Mouse (Mus musculus): Measurements from ENCODE around the gene Ablim1. TPM values are rescaled to one million over a fixed set of nuclear protein-coding genes. Genes with fewer than 3 reads are reported as not detected.
A peak's percentile ranks its signal among the peaks of the same experiment; 100 is the strongest.

Ablim1 gene
- polyA plus RNA-seq, 1 experiment from 2014 or later = 35.8 TPM

DNA sequence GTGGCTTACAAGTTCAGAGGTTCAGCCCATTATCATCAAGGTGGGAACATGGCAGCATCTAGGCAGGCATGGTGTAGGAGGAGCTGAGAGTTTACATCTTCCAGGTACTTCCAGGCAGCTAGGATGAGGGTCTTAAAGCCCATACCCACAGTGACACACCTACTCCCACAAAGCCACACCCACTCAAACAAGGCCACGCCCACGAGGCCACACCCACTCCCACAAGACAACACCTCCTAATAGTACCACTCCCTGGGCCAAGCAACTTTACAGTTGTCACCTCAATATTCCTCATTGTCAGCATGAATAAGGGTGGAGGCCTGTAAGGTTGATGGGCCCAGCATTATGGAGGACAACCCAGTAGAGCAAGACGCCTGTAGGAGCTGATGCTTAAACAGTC lies 192.5 kb downstream of the Ablim1 start:
- no peaks in the 10 kb centered on the region for H3K36me3 ChIP-seq
- no peaks in the 10 kb centered on the region for H3K27me3 ChIP-seq
- no peak overlapping the region for H3K9ac ChIP-seq
- H3K4me1 ChIP-seq = peaks cover 52% of the 10 kb centered on the region
- H3K4me3 ChIP-seq (replicated peaks) = no peak overlapping the region
- H3K27ac ChIP-seq = no peak overlapping the region
- no peak for ATAC-seq (replicated peaks; ENCODE audit: low FRiP score)
- H3K9me3 ChIP-seq (replicated peaks) = no peaks in the 10 kb centered on the region
- 86% methylated on average over 3 of the region's 3 CpGs for WGBS
- H3K4me2 ChIP-seq = no peak overlapping the region

DNA sequence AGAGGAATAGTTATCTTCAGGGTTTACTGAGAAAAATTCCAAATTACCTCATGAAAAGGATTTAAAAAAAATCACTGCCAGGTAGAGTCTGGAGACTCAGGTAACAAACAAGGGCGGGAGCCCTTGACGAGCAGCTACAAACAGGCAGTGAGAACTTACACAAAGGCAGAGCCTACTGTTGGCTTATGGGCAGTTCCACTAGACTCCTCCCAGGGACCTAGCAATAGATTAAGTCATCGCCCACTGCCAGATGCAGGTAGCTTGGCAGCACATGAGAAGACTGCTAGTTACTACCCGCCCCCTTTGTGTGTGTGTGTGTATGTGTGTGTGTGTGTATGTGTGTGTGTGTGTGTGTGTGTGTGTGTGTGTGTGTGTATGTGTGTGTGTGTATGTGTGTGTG lies 193.7 kb downstream of the Ablim1 start:
- 83% methylated on average over 4 of the region's 4 CpGs for WGBS
- H3K9ac ChIP-seq = no peak overlapping the region
- H3K27me3 ChIP-seq = no peaks in the 10 kb centered on the region
- no peak overlapping the region for H3K27ac ChIP-seq
- peaks cover 64% of the 10 kb centered on the region for H3K4me1 ChIP-seq
- no peaks in the 10 kb centered on the region for H3K9me3 ChIP-seq (replicated peaks)
- no peak overlapping the region for H3K4me2 ChIP-seq
- no peaks in the 10 kb centered on the region for H3K36me3 ChIP-seq
- H3K4me3 ChIP-seq (replicated peaks) = no peak overlapping the region
- no peak for ATAC-seq (replicated peaks; ENCODE audit: low FRiP score)

DNA sequence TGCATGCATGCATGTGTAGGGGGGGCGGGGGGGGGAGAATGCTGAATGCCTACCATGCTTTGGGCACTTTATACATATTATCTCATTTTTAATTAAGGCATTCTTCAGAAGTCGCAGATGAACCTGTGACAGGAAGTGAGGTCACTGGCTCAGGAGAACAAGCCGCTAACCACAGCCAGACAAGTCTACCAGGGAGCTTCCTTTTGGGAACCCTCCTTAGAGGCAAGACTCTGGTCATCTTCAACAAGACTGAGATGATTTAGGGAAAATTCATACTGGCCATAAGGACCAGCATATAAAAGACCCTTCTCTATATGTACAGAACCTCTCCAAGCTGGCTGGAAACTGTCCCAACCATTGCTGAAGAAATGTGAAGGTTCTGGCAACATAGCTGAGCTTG lies 195.1 kb downstream of the Ablim1 start:
- H3K4me2 ChIP-seq = 0 out of 2 replicates have a peak overlapping the region, but pooled peaks have one; percentile 65
- H3K4me1 ChIP-seq = peaks cover 71% of the 10 kb centered on the region
- H3K9ac ChIP-seq = no peak overlapping the region
- peak overlapping the region; percentile 88 for H3K27ac ChIP-seq
- no peaks in the 10 kb centered on the region for H3K36me3 ChIP-seq
- 69% methylated on average over 3 of the region's 3 CpGs for WGBS
- ATAC-seq (replicated peaks; ENCODE audit: low FRiP score) = no peak
- no peaks in the 10 kb centered on the region for H3K27me3 ChIP-seq
- H3K9me3 ChIP-seq (replicated peaks) = no peaks in the 10 kb centered on the region
- H3K4me3 ChIP-seq (replicated peaks) = no peak overlapping the region

DNA sequence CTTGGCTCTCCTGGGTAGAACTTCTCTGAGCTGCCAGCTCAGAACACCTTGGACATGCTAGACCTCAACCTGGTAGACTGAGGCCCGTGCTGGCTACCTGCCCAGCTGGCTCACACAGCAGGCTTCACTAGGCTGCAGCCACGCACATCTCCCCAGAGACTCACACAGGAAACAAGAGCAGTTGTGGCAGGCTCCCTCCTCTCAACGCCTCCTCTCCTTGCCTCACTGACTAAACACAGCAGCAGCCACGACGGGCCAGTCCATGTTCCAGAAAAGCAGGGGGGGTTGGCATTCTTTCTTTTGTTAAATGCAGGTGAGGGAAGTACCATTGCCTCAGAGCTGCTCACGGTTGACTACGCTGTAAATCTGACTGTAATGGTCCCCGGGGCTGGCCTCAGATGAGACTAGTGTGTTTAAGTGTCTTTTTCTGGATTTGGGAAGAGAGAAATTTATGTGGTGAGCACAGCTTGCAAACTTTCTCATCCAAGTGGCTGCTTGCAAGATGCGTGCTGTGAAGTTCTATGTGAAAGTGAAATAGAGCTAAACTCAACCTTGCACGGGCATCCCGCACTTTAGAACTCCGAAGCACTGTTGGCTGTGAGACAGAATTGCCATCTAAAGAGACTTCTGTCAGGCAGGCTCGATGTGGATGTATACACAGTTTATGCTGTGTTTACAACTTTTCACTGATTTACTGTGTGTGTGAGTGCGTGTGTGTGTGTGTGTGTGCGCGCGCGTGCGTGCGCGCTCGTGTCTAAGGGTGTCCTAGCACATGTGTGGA lies 195.7 kb downstream of the Ablim1 start:
- H3K4me3 ChIP-seq (replicated peaks) = peak overlapping the region; percentile 48
- peak overlapping the region; percentile 65 for H3K4me2 ChIP-seq
- H3K27ac ChIP-seq = peak overlapping the region; percentile 88
- peak overlapping the region; percentile 41 for H3K9ac ChIP-seq
- no peaks in the 10 kb centered on the region for H3K27me3 ChIP-seq
- ATAC-seq (replicated peaks; ENCODE audit: low FRiP score) = peak; percentile 94
- peaks cover under 1% of the 10 kb centered on the region; the same call in 1 of the 2 replicates for H3K36me3 ChIP-seq
- H3K4me1 ChIP-seq = peaks cover 70% of the 10 kb centered on the region
- H3K9me3 ChIP-seq (replicated peaks) = no peaks in the 10 kb centered on the region
- WGBS = 37% methylated on average over 22 of the region's 22 CpGs

DNA sequence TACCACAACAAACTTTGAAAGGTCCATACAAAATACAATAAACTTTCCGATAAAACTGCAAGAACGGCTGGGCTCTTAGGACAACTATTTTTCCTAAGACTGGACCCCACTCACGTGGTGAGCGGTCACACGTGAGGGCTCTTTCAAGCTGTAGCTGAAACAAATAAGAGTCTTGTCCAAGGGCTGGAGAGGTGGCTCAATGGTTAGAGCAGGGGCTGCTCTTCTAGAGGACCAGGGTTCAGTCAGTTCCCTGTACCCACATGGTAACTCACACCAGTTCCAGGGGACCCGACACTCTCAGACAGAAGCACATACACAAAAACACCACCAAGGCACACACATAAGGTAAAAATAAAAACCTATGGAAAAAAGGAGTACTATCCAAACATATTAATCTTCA lies 197.0 kb downstream of the Ablim1 start:
- H3K9me3 ChIP-seq (replicated peaks) = no peaks in the 10 kb centered on the region
- peak overlapping the region; percentile 65 for H3K4me2 ChIP-seq
- no peaks in the 10 kb centered on the region for H3K27me3 ChIP-seq
- peaks cover 3% of the 10 kb centered on the region; the same call in 1 of the 2 replicates for H3K36me3 ChIP-seq
- WGBS = 38% methylated on average over 6 of the region's 6 CpGs
- no peak for ATAC-seq (replicated peaks; ENCODE audit: low FRiP score)
- peak overlapping the region; percentile 48 for H3K4me3 ChIP-seq (replicated peaks)
- H3K9ac ChIP-seq = no peak overlapping the region; the same call in 1 of the 2 replicates
- H3K27ac ChIP-seq = peak overlapping the region; percentile 88
- peaks cover 59% of the 10 kb centered on the region for H3K4me1 ChIP-seq

DNA sequence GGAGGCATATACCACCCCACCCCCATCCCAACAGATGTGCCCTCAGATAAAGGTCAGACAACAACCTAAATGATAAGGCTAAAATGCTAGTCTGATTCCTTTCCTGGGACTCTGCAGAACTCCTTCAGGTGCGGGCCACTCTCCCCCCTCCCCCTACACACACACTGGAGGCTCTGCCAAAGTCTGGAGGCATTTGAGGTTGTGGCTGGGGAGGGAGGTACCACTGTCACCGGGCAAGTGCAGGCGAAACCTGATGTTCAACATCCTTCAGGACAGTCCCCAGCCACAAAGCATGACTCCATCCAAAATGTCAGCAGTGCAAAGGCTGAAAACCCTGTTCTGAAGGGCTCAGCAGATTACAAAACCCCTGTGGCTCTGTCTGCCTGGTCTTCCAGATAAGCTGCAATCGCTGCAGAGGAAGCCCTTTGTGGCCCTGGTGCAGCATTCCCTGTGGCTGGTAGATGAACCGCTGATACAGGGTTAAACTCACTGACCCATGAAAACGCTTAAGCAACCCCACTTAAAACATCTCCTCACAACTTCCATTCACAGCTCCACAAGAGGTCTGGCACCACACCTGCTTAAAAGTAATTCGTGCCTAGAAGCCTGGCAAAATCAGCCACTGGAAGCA lies 197.7 kb downstream of the Ablim1 start:
- no peak for ATAC-seq (replicated peaks; ENCODE audit: low FRiP score)
- H3K4me2 ChIP-seq = peak overlapping the region; percentile 65
- H3K4me3 ChIP-seq (replicated peaks) = peak overlapping the region; percentile 48
- H3K4me1 ChIP-seq = peaks cover 59% of the 10 kb centered on the region
- H3K27ac ChIP-seq = peak overlapping the region; percentile 88
- H3K36me3 ChIP-seq = peaks cover 3% of the 10 kb centered on the region; the same call in 1 of the 2 replicates
- peak overlapping the region; percentile 27; the same call in 1 of the 2 replicates for H3K9ac ChIP-seq
- no peaks in the 10 kb centered on the region for H3K27me3 ChIP-seq
- WGBS = 10% methylated on average over 7 of the region's 7 CpGs
- H3K9me3 ChIP-seq (replicated peaks) = no peaks in the 10 kb centered on the region

DNA sequence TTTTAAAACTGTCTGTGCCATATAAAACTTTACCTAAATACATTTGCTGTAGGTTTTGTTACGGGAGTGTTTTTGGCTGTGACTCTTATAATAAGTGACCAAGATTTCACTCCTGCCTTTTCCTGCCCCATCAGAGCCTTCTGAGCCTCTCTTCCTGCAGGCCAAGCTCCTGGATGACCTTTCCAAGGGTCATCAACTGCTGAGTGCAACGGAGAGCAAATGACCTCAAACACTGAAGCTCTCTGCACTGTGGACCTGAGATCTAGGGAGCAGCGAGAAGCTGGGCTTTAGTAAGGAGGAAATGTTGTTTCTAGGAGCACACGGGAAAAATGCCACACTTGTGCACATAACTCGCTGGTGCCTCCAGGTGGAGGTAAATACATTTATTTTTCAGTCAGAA lies 199.0 kb downstream of the Ablim1 start:
- no peaks in the 10 kb centered on the region for H3K9me3 ChIP-seq (replicated peaks)
- peaks cover 66% of the 10 kb centered on the region for H3K4me1 ChIP-seq
- H3K4me2 ChIP-seq = 0 out of 2 replicates have a peak overlapping the region, but pooled peaks have one; percentile 8
- no peak overlapping the region for H3K9ac ChIP-seq
- peaks cover 3% of the 10 kb centered on the region; the same call in 1 of the 2 replicates for H3K36me3 ChIP-seq
- peak overlapping the region; percentile 88; the same call in 1 of the 2 replicates for H3K27ac ChIP-seq
- no peaks in the 10 kb centered on the region for H3K27me3 ChIP-seq
- no peak overlapping the region for H3K4me3 ChIP-seq (replicated peaks)
- ATAC-seq (replicated peaks; ENCODE audit: low FRiP score) = no peak
- 33% methylated on average over 5 of the region's 5 CpGs for WGBS

DNA sequence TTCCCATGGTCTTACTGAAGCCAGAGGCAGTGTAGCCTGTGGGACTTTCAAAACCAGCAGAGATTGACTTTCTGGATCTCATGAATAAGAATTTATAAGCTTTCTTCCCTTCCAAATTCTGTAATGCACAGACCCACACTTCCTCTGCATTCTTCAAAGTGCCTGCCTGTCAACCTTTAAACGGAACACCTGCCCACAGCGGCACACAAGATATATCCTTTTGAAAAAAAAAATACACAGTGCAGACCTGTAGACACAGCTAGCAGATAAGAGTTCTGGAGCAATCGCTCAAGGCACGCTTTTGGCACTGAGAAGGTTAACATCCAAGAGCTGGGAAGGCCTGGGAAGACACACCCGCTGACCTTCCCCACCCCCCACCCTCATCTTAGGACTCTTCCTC lies 199.8 kb downstream of the Ablim1 start:
- Histone ChIP-seq H3K9ac (no peak overlapping the region), H3K9me3 (replicated peaks) (no peaks in the 10 kb centered on the region), H3K27ac (peak overlapping the region; percentile 88; the same call in 1 of the 2 replicates), H3K27me3 (no peaks in the 10 kb centered on the region), H3K36me3 (peaks cover 3% of the 10 kb centered on the region; the same call in 1 of the 2 replicates), H3K4me2 (no peak overlapping the region), H3K4me3 (replicated peaks) (no peak overlapping the region), H3K4me1 (peaks cover 68% of the 10 kb centered on the region)
- no peak for ATAC-seq (replicated peaks; ENCODE audit: low FRiP score)
- WGBS = 35% methylated on average over 5 of the region's 5 CpGs

DNA sequence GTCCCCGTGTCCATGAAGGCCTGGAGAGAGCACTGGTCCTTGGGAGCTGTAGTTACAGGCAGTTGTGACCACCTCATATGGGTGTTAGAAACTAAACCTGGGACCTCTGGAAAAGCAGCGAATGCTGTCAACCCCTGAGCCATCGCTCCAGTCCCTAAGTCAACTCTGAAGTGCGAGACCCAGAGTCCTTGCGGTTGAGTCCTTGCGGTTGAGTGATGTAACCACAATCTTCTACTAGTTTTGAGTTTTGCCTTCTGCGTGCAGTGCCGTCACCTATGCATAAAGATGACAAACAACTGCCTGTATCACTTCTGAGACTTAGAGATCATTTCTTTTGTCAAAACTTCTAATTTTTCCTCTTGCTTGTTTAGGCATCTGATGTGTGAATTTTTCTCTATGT lies 200.7 kb downstream of the Ablim1 start:
- no peak overlapping the region for H3K27ac ChIP-seq
- no peaks in the 10 kb centered on the region for H3K27me3 ChIP-seq
- H3K4me1 ChIP-seq = peaks cover 67% of the 10 kb centered on the region
- H3K36me3 ChIP-seq = peaks cover 3% of the 10 kb centered on the region; the same call in 1 of the 2 replicates
- no peak overlapping the region for H3K4me3 ChIP-seq (replicated peaks)
- no peak for ATAC-seq (replicated peaks; ENCODE audit: low FRiP score)
- H3K4me2 ChIP-seq = no peak overlapping the region
- 92% methylated on average over 8 of the region's 8 CpGs for WGBS
- no peak overlapping the region for H3K9ac ChIP-seq
- no peaks in the 10 kb centered on the region for H3K9me3 ChIP-seq (replicated peaks)

DNA sequence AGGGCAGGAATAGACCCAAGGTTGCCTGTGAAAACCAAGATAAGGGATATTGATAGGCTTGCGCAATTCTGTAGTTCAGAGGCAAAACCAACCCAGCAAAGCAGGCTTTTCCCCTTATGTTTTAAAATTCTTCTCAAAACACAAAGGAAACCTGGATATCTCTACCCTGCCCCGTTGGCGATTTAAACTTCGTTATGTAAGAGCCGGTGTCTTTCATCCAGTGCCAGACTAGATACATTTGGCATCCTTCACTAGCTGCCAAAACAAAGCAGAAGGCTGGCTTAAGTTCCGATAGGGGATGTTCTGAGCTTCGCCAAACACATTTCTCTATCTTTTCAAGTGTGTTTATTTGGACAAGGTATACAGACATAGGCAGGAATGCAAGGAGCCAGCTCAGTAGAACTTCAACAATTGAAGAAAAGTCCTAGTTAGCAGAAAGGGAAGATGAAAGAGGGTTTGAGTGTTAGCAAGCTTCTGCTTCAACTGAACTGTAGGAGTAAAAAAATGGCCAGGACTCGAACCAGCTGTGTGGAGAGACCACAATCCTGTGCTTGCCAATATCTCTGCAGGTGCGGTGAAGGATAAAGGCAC lies 201.8 kb downstream of the Ablim1 start:
- Histone ChIP-seq H3K27ac (peak overlapping the region; percentile 62; the same call in 1 of the 2 replicates), H3K9me3 (replicated peaks) (no peaks in the 10 kb centered on the region), H3K4me2 (no peak overlapping the region), H3K4me1 (peaks cover 64% of the 10 kb centered on the region), H3K9ac (no peak overlapping the region), H3K36me3 (peaks cover 3% of the 10 kb centered on the region; the same call in 1 of the 2 replicates), H3K4me3 (replicated peaks) (no peak overlapping the region), H3K27me3 (no peaks in the 10 kb centered on the region)
- 66% methylated on average over 9 of the region's 9 CpGs for WGBS
- no peak for ATAC-seq (replicated peaks; ENCODE audit: low FRiP score)

DNA sequence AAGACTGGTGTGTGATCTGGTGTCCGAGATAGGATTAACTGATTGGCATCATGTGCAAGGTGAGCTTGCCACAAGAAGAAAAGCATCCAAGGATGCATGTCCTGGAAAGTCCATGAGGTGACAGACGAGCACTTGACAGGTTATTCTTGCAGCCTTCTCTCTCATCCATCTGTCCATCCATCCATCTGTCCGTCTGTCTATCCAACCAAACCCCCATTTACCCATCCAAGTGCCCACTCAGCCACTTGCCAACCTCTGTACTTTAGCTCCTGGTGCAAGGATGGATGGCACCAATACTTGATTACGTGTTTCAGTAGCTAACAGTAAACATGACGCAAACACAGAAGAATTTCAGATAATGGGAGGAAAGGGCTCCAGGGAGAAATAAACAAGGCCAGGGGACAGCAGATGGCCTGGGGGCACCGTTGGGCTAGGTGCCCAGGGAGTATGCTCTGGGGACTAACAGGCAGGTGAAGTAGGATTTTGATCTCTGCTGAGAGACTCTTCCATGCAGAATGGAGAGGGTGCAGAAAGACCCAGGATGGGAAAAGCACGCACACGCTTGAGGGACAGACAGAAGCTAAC lies 202.4 kb downstream of the Ablim1 start:
- peaks cover 58% of the 10 kb centered on the region for H3K4me1 ChIP-seq
- 88% methylated on average over 8 of the region's 8 CpGs for WGBS
- H3K27ac ChIP-seq = peak overlapping the region; percentile 62; the same call in 1 of the 2 replicates
- no peak for ATAC-seq (replicated peaks; ENCODE audit: low FRiP score)
- no peaks in the 10 kb centered on the region for H3K9me3 ChIP-seq (replicated peaks)
- H3K4me3 ChIP-seq (replicated peaks) = no peak overlapping the region
- no peaks in the 10 kb centered on the region for H3K27me3 ChIP-seq
- no peak overlapping the region for H3K9ac ChIP-seq
- H3K4me2 ChIP-seq = no peak overlapping the region
- H3K36me3 ChIP-seq = peaks cover 3% of the 10 kb centered on the region; the same call in 1 of the 2 replicates
